Mouse (Mus musculus) CH12.LX (cell line): ENCODE results near the gene Osbpl3.

ENCODE experiments used
- CTCF ChIP-seq, 2 experiments: IDR thresholded peaks in 1 of 2; conservative IDR thresholded peaks in 1 of 2; 2 replicates each; pipeline ENCODE4 v1.5.1; 2011 to 2012; ENCODE audit warnings: low read depth in 2 of 2, low read length in 2 of 2, improper control_type of control experiment in 1 of 2, inconsistent platforms in 1 of 2, mild to moderate bottlenecking in 1 of 2, moderate library complexity in 1 of 2
- EP300 ChIP-seq: IDR thresholded peaks from 2 replicates; pipeline ENCODE4 v1.6.1; 2011; ENCODE audit warnings: low read length, improper control_type of control experiment
- IRF4 ChIP-seq: IDR thresholded peaks from 2 replicates; pipeline ENCODE4 v1.6.1; 2014; ENCODE audit warnings: low read depth, mild to moderate bottlenecking, inconsistent platforms, low read length, improper control_type of control experiment
- KAT2A ChIP-seq: IDR thresholded peaks from 2 replicates; pipeline ENCODE4 v1.6.1; 2012; ENCODE audit warnings: low read length, improper control_type of control experiment, inconsistent platforms; ENCODE audit not compliant: insufficient replicate concordance
- MAFK ChIP-seq: IDR thresholded peaks from 2 replicates; pipeline ENCODE4 v1.6.1; 2011; ENCODE audit warnings: low read length, improper control_type of control experiment; ENCODE audit not compliant: insufficient replicate concordance
- NRF1 ChIP-seq: IDR thresholded peaks from 2 replicates; pipeline ENCODE4 v1.6.1; 2014; ENCODE audit warnings: low read depth, mild to moderate bottlenecking, inconsistent platforms, low read length, improper control_type of control experiment, moderate library complexity
- POLR2A ChIP-seq: IDR thresholded peaks from 2 replicates; pipeline ENCODE4 v1.6.1; 2011; ENCODE audit warnings: low read depth, mild to moderate bottlenecking, improper control_type of control experiment, low read length
- POLR2AphosphoS2 ChIP-seq: IDR thresholded peaks from 2 replicates; pipeline ENCODE4 v1.6.1; 2011; ENCODE audit warnings: low read depth, low read length, improper control_type of control experiment
- RCOR1 ChIP-seq: conservative IDR thresholded peaks from 2 replicates; pipeline ENCODE4 v1.6.1; 2012; ENCODE audit warnings: low read depth, mild to moderate bottlenecking, inconsistent platforms, low read length, improper control_type of control experiment
- SIN3A ChIP-seq: IDR thresholded peaks from 2 replicates; pipeline ENCODE4 v1.6.1; 2012; ENCODE audit warnings: low read length, improper control_type of control experiment, inconsistent platforms
- ZMIZ1 ChIP-seq: IDR thresholded peaks from 2 replicates; pipeline ENCODE4 v1.6.1; 2012; ENCODE audit warnings: low read depth, mild to moderate bottlenecking, inconsistent platforms, low read length, improper control_type of control experiment

DNA sequence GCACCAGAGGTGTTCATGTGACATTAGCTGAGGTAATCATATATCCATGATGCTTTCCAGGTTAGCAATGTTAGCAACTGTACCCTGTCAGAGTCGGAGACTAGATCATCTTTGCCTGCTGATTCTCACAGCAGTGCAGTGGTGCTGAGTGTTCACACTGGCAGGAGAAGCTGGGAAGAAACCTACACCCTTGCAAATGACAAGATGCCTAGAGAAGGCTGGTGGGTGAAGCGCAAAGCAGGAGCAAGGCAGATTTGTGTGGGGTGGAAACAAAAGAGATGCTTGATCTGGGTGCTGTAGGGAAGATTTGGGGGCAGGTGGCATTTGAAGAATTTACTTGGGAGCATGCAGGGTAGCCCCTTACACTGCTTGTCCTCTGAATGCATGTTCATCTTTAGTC is 34.5 kb upstream of the Osbpl3 start:
- TF ChIP-seq SIN3A = no peak
- TF ChIP-seq ZMIZ1 = no peak
- TF ChIP-seq POLR2A = no peak
- TF ChIP-seq EP300 = no peak
- no peak for TF ChIP-seq POLR2AphosphoS2
- no peak for TF ChIP-seq CTCF (conservative IDR thresholded peaks at IDR 0.05 in 1 of 2, IDR thresholded peaks at IDR 0.05 in 1 of 2; ENCODE audit: low read depth in 2 of 2, low read length in 2 of 2)
- TF ChIP-seq KAT2A = no peak
- TF ChIP-seq NRF1 = no peak
- no peak for TF ChIP-seq IRF4
- no peak for TF ChIP-seq MAFK
- no peak for TF ChIP-seq RCOR1
